Mouse (Mus musculus) ES-E14 (cell line): ENCODE measurements around the gene Lamc1. TPM values are rescaled to one million over a fixed set of nuclear protein-coding genes. Genes with fewer than 3 reads are reported as not detected.

Experiments used
- DNase-seq: peaks from one replicate; pipeline ENCODE4 v3.0.0-alpha.2; 2013; ENCODE audit warnings: low read depth, low spot score
- H3K27ac ChIP-seq: 2 replicates; pipeline ENCODE4 v1.5.1; 2012; ENCODE audit warnings: low read depth, mild to moderate bottlenecking, low read length, moderate library complexity, mixed read lengths; ENCODE audit not compliant: poor library complexity, insufficient read depth, severe bottlenecking
- H3K36me3 ChIP-seq: 2 replicates; pipeline ENCODE4 v1.6.1; 2012; ENCODE audit warnings: mild to moderate bottlenecking, low read length, moderate library complexity, mixed read lengths; ENCODE audit not compliant: control insufficient read depth, poor library complexity, insufficient read depth, severe bottlenecking
- H3K4me1 ChIP-seq, 2 experiments: fragments of 150-350 bp in 1 of 2; sonication (generic) in 1 of 2; 2 replicates each; pipeline ENCODE4 v1.6.1; 2012; ENCODE audit warnings: low read length in 2 of 2, mild to moderate bottlenecking in 1 of 2, mixed read lengths in 1 of 2; ENCODE audit not compliant: control insufficient read depth in 2 of 2, insufficient read depth in 2 of 2, poor library complexity in 1 of 2
- H3K4me3 ChIP-seq, 2 experiments: fragments of 150-350 bp in 1 of 2; sonication (generic) in 1 of 2; 2 replicates each; pipeline ENCODE4 v1.5.1; 2012; ENCODE audit warnings: low read length in 2 of 2, low read depth in 1 of 2, mild to moderate bottlenecking in 1 of 2, mixed read lengths in 1 of 2; ENCODE audit not compliant: insufficient read depth in 1 of 2, poor library complexity in 1 of 2, severe bottlenecking in 1 of 2
- H3K9ac ChIP-seq: 2 replicates; pipeline ENCODE4 v1.6.1; 2012; ENCODE audit warnings: low read depth, mild to moderate bottlenecking, low read length, mixed read lengths; ENCODE audit not compliant: poor library complexity, insufficient read depth, severe bottlenecking
- H3K9me3 ChIP-seq: fragments of 150-350 bp; sonication (generic); 2 replicates; pipeline ENCODE4 v1.6.1; 2012; ENCODE audit warnings: low read depth, mild to moderate bottlenecking, low read length; ENCODE audit not compliant: control insufficient read depth, insufficient read depth
- CHD2 ChIP-seq: IDR thresholded peaks from 2 replicates; pipeline ENCODE4 v1.6.1; 2014; ENCODE audit warnings: mild to moderate bottlenecking, low read depth, low read length, inconsistent platforms
- HCFC1 ChIP-seq: IDR thresholded peaks from 2 replicates; pipeline ENCODE4 v1.6.1; 2012; ENCODE audit warnings: low read length, inconsistent platforms, borderline replicate concordance; ENCODE audit not compliant: insufficient read depth
- MAFK ChIP-seq: IDR thresholded peaks from 2 replicates; pipeline ENCODE4 v1.6.1; 2014; ENCODE audit warnings: mild to moderate bottlenecking, low read depth, low read length, inconsistent platforms; ENCODE audit not compliant: insufficient read depth
- ZC3H11A ChIP-seq: IDR thresholded peaks from 2 replicates; pipeline ENCODE4 v1.6.1; 2012; ENCODE audit warnings: low read depth, mild to moderate bottlenecking, inconsistent platforms, low read length, borderline replicate concordance
- ZNF384 ChIP-seq: IDR thresholded peaks from 2 replicates; pipeline ENCODE4 v1.6.1; 2012; ENCODE audit warnings: low read depth, low read length, inconsistent platforms
- in situ Hi-C, 2 experiments: fragments of 600-800 bp; cut with MboI; formaldehyde crosslinking; loops; one replicate each; pipeline ENCODE4 v1.15.1; 2025; ENCODE audit warnings: low sequenced_read_pairs in 2 of 2, inconsistent platforms in 1 of 2; ENCODE audit not compliant: unreplicated experiment in 2 of 2
- total RNA-seq: library from RNA; depleted of rRNA; stranded (reverse); fragments of 300-350 nt; gene quantifications from 2 replicates; pipeline ENCODE4 v1.2.3, GENCODE M21; 2012

The Lamc1 gene
- total RNA-seq, 1 experiment, result 313 TPM

DNA sequence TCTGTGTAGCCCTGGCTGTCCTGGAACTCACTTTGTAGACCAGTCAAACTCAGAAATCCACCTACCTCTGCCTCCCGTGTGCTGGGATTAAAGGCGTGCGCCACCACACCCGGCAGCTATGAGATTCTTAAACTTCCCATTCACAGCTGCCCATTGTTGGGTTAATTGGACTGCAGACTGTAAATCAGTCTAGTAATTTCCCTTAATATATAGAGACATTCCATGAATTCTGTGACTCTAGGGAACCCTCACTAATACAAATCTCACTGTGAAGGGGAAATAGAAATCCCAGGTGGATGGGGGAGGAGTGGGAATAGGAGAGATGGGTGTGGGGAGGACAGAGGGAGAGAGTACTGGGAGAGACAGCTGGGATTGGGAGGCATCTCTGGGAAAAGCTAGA, 29.3 kb upstream of the Lamc1 start:
- Histone ChIP-seq H3K27ac (no peak overlapping the region), H3K9me3 (no peaks in the 10 kb centered on the region), H3K4me1 (peaks cover 0 to 11% of the 10 kb centered on the region in 2 experiments; a peak in 2 of 4 replicates), H3K4me3 (no peak overlapping the region), H3K9ac (no peak overlapping the region), H3K36me3 (no peaks in the 10 kb centered on the region)
- in situ Hi-C loops, result no loop called here
- no peak for TF ChIP-seq CHD2
- TF ChIP-seq ZC3H11A, result no peak
- TF ChIP-seq ZNF384, result no peak
- TF ChIP-seq HCFC1, result no peak
- no peak for TF ChIP-seq MAFK
- no peak for DNase-seq

DNA sequence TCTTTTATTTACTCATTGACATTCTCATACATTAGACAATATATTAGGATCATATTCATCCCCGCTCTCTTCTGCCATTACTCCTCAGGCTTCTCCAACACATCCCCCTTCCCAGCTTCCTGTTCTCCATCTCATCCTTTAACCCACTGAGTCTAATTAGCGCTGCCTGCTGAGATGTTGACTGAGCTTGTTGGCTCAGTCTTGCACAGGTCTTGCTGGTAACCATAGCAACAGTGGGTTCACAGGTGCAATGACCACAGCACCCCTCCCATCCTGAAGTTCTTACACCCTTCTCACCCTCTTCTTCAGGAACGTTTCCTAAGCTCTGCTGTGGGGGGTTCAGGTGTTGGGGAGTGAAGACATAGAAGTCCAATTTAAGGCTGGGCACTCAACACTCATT, 28.0 kb upstream of the Lamc1 start:
- DNase-seq, result no peak
- H3K4me3 ChIP-seq, result no peak overlapping the region
- no peaks in the 10 kb centered on the region for H3K9me3 ChIP-seq
- no peaks in the 10 kb centered on the region for H3K36me3 ChIP-seq
- no peak overlapping the region for H3K27ac ChIP-seq
- no peak overlapping the region for H3K9ac ChIP-seq
- no peak for TF ChIP-seq ZNF384
- TF ChIP-seq HCFC1, result no peak
- TF ChIP-seq MAFK, result no peak
- TF ChIP-seq ZC3H11A, result no peak
- peaks cover 0 to 11% of the 10 kb centered on the region in 2 experiments; a peak in 2 of 4 replicates for H3K4me1 ChIP-seq
- in situ Hi-C loops, result no loop called here

DNA sequence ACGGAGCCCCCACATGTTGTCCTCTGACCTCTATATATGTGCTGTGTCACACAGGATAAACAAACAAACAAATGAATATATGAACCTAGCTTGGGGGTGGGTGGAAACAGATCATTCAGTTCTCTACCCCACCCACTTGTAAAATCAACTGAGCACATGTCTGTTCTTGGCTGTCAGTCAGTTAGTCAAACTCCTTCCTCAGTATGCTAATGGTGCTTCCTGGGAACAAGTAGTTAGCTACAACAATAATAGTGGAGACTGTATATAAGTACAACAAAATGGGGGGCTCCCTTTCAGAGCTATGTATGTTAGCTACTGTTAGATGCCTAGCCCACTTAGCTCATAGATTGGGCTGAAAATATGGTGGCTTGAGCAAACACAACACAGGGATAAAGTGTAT, 24.6 kb upstream of the Lamc1 start:
- in situ Hi-C loops, result no loop called here
- no peak overlapping the region for H3K27ac ChIP-seq
- no peak for DNase-seq
- H3K9ac ChIP-seq, result no peak overlapping the region
- H3K4me1 ChIP-seq, result peaks cover 0 to 10% of the 10 kb centered on the region in 2 experiments; a peak in 2 of 4 replicates
- H3K36me3 ChIP-seq, result no peaks in the 10 kb centered on the region
- no peak overlapping the region for H3K4me3 ChIP-seq
- no peak for TF ChIP-seq MAFK
- no peak for TF ChIP-seq ZC3H11A
- TF ChIP-seq HCFC1, result no peak
- no peak for TF ChIP-seq CHD2
- no peak for TF ChIP-seq ZNF384
- H3K9me3 ChIP-seq, result no peaks in the 10 kb centered on the region

DNA sequence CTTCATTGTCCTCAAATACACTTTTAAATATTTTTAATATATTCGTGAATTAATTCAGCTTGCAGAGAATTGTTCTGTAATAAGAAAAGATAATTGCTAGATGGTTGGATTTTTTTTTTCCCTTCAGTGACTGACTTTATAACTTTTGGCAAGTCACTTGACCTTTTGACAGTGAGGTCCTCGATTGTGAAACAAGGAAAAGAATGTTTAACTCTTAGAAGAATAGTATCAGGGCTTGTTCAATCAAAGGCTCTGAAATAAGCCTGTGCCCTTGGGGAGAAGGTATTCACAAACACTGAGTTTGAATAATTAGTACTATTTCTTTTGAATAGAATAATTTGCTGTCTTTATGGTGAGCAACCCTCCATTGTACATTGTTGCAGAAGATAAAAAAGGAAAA, 21.9 kb upstream of the Lamc1 start:
- no peak overlapping the region for H3K9ac ChIP-seq
- H3K36me3 ChIP-seq, result no peaks in the 10 kb centered on the region
- TF ChIP-seq HCFC1 (no peak), ZC3H11A (no peak), MAFK (no peak)
- no peaks in the 10 kb centered on the region for H3K9me3 ChIP-seq
- H3K4me1 ChIP-seq, result peaks cover 0 to 2% of the 10 kb centered on the region in 2 experiments; a peak in 1 of 4 replicates
- no peak overlapping the region for H3K4me3 ChIP-seq
- in situ Hi-C loops, result no loop called here
- H3K27ac ChIP-seq, result no peak overlapping the region
- no peak for DNase-seq

DNA sequence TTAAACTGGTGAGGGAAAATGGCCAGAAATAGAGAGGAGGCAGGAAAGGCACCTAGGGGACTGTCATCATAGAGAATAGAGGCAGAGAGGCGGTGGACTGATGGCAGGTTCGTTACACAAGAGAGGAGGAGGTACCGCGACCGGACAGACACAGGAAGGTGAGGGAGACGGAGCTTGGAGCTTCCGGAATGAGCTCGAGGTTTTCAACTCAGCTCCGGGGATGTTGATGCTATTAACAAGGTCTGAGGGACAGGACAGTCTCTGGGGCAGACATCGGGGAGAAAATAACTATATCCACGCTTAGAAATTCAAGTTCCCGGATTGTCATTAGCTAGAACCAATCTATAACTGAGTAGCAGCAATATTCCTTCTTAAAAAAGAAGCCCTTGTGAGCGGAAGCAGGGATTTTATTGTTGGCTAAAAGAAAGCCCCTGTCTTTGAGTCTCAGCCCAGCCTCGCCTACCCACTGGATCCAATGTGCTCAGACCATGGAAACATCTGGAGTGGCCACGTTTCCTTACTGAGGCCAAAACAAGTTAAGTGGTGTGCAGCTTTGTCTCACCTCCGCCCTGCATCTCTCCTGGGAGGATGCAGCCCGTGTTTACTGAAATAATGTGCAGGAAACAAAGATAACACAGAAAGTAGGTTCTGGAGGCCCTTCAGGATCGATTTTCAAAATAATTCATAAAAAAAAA, 21.3 kb upstream of the Lamc1 start:
- H3K4me3 ChIP-seq, result no peak overlapping the region
- H3K4me1 ChIP-seq, result peaks cover 0 to 2% of the 10 kb centered on the region in 2 experiments; a peak in 1 of 4 replicates
- no peaks in the 10 kb centered on the region for H3K9me3 ChIP-seq
- no peak for TF ChIP-seq ZNF384
- TF ChIP-seq MAFK, result no peak
- TF ChIP-seq HCFC1, result no peak
- TF ChIP-seq ZC3H11A, result no peak
- TF ChIP-seq CHD2, result no peak
- H3K36me3 ChIP-seq, result no peaks in the 10 kb centered on the region
- H3K27ac ChIP-seq, result no peak overlapping the region
- in situ Hi-C loops, result no loop called here
- DNase-seq, result no peak
- H3K9ac ChIP-seq, result no peak overlapping the region
